Mouse (Mus musculus) brain, embryonic 14.5 days (tissue): ENCODE data around the gene Btbd35f27.
"Not testable (repeated sequence)": the region's sequence is repeated elsewhere in the genome, so short reads cannot be mapped to it uniquely, and the experiment has no call there.

Experiments
- CTCF ChIP-seq: fragments of 200-500 bp; IDR thresholded peaks from 2 replicates; pipeline ENCODE4 v1.5.1; 2012; ENCODE audit warnings: inconsistent platforms, mild to moderate bottlenecking, moderate library complexity, borderline replicate concordance; ENCODE audit not compliant: insufficient read depth, insufficient read length; ENCODE audit errors: extremely low read depth
- POLR2A ChIP-seq: fragments of 200-500 bp; IDR thresholded peaks from 2 replicates; pipeline ENCODE4 v1.6.1; 2012; ENCODE audit warnings: mild to moderate bottlenecking, inconsistent platforms, borderline replicate concordance; ENCODE audit not compliant: poor library complexity, insufficient read depth, insufficient read length, severe bottlenecking; ENCODE audit errors: extremely low read depth

GRCm38 (mm10) chrX:4951835-4952234 is at the start of gene Btbd35f27:
- TF ChIP-seq POLR2A, CTCF: not testable (repeated sequence)
